Mouse (Mus musculus): ENCODE results near the gene Gm34653. TPM values are rescaled to one million over a fixed set of nuclear protein-coding genes. Genes with fewer than 3 reads are reported as not detected.
"Not testable (repeated sequence)": the region's sequence is repeated elsewhere in the genome, so short reads cannot be mapped to it uniquely, and the experiment has no call there.

The Gm34653 gene
- polyA plus RNA-seq, 1 experiment from 2014 or later, result not detected

GRCm38 (mm10) chr2:34802565-34803245 lies 30.1 kb upstream of the Gm34653 start:
- peaks cover 15% of the 10 kb centered on the region for H3K4me1 ChIP-seq
- WGBS, result under 1% methylated on average over 32 of the region's 32 CpGs
- peak; percentile 23; the same call in 1 of the 2 replicates for ATAC-seq (ENCODE audit: insufficient number of reproducible peaks, insufficient read depth, low FRiP score, low TSS enrichment)

GRCm38 (mm10) chr2:34803746-34804145 lies 29.1 kb upstream of the Gm34653 start:
- Histone ChIP-seq H3K27ac (no peak overlapping the region), H3K4me3 (0 out of 2 replicates have a peak overlapping the region, but pooled peaks have one; percentile 9), H3K9ac (no peak overlapping the region), H3K9me3 (no peaks in the 10 kb centered on the region), H3K4me1 (peaks cover 15% of the 10 kb centered on the region), H3K36me3 (peaks cover 18% of the 10 kb centered on the region), H3K27me3 (no peaks in the 10 kb centered on the region), H3K4me2 (replicated peaks) (peak overlapping the region; percentile 48)
- no peak for ATAC-seq (ENCODE audit: insufficient number of reproducible peaks, insufficient read depth, low FRiP score, low TSS enrichment)
- WGBS, result 69% methylated on average over 3 of the region's 3 CpGs

More at GRCm38 (mm10) chr2:34802565-34803245, 30.1 kb upstream of the Gm34653 start:
- Histone ChIP-seq H3K4me3 (peak overlapping the region; percentile 65), H3K9ac (peak overlapping the region; percentile 80), H3K36me3 (peaks cover 14% of the 10 kb centered on the region; the same call in 1 of the 2 replicates), H3K4me2 (replicated peaks) (peak overlapping the region; percentile 78), H3K27ac (peak overlapping the region; percentile 88)
- not testable (repeated sequence) for H3K9me3 ChIP-seq, H3K27me3 ChIP-seq

- H3K27me3 ChIP-seq, result no peaks in the 10 kb centered on the region
- H3K4me1 ChIP-seq, result peaks cover 12% of the 10 kb centered on the region
- H3K9me3 ChIP-seq, result no peaks in the 10 kb centered on the region
- H3K27ac ChIP-seq, result no peak overlapping the region
- peaks cover 21% of the 10 kb centered on the region for H3K36me3 ChIP-seq
- no peak for ATAC-seq (ENCODE audit: insufficient number of reproducible peaks, insufficient read depth, low FRiP score, low TSS enrichment)
- no peak overlapping the region for H3K4me2 ChIP-seq (replicated peaks)
- WGBS, result 94% methylated on average over 2 of the region's 2 CpGs
- no peak overlapping the region for H3K9ac ChIP-seq
- no peak overlapping the region for H3K4me3 ChIP-seq
These were observed 28.6 kb upstream of the Gm34653 start for GRCm38 (mm10) chr2:34804172-34804571.

GRCm38 (mm10) chr2:34804815-34805214 lies 28.0 kb upstream of the Gm34653 start:
- Histone ChIP-seq H3K4me3 (no peak overlapping the region), H3K36me3 (peaks cover 21% of the 10 kb centered on the region), H3K9me3 (no peaks in the 10 kb centered on the region), H3K9ac (no peak overlapping the region), H3K4me1 (peaks cover 11% of the 10 kb centered on the region), H3K27ac (no peak overlapping the region), H3K27me3 (no peaks in the 10 kb centered on the region), H3K4me2 (replicated peaks) (no peak overlapping the region)
- WGBS, result 85% methylated on average over 1 of the region's 1 CpGs
- ATAC-seq (ENCODE audit: insufficient number of reproducible peaks, insufficient read depth, low FRiP score, low TSS enrichment), result no peak

- Histone ChIP-seq H3K4me3 (no peak overlapping the region), H3K36me3 (peaks cover 22% of the 10 kb centered on the region), H3K9me3 (no peaks in the 10 kb centered on the region), H3K27ac (no peak overlapping the region), H3K4me2 (replicated peaks) (no peak overlapping the region), H3K27me3 (no peaks in the 10 kb centered on the region), H3K9ac (no peak overlapping the region), H3K4me1 (peaks cover 11% of the 10 kb centered on the region)
- no peak for ATAC-seq (ENCODE audit: insufficient number of reproducible peaks, insufficient read depth, low FRiP score, low TSS enrichment)
- WGBS, result 92% methylated on average over 10 of the region's 10 CpGs
These were observed 27.4 kb upstream of the Gm34653 start for GRCm38 (mm10) chr2:34805364-34805950.

- Histone ChIP-seq H3K4me1 (peaks cover 11% of the 10 kb centered on the region), H3K9ac (no peak overlapping the region), H3K27ac (no peak overlapping the region), H3K36me3 (peaks cover 36% of the 10 kb centered on the region), H3K9me3 (no peaks in the 10 kb centered on the region), H3K4me3 (no peak overlapping the region), H3K4me2 (replicated peaks) (no peak overlapping the region), H3K27me3 (no peaks in the 10 kb centered on the region)
- 87% methylated on average over 2 of the region's 2 CpGs for WGBS
- ATAC-seq (ENCODE audit: insufficient number of reproducible peaks, insufficient read depth, low FRiP score, low TSS enrichment), result no peak
These were observed 24.8 kb upstream of the Gm34653 start for GRCm38 (mm10) chr2:34808057-34808456.

- H3K4me2 ChIP-seq (replicated peaks), result no peak overlapping the region
- no peak for ATAC-seq (ENCODE audit: insufficient number of reproducible peaks, insufficient read depth, low FRiP score, low TSS enrichment)
- no peak overlapping the region for H3K27ac ChIP-seq
- H3K9me3 ChIP-seq, result no peaks in the 10 kb centered on the region
- peaks cover 48% of the 10 kb centered on the region for H3K36me3 ChIP-seq
- no peak overlapping the region for H3K4me3 ChIP-seq
- no peaks in the 10 kb centered on the region for H3K27me3 ChIP-seq
- no peak overlapping the region for H3K9ac ChIP-seq
- WGBS, result 85% methylated on average over 1 of the region's 1 CpGs
- no peaks in the 10 kb centered on the region for H3K4me1 ChIP-seq
These were observed 23.2 kb upstream of the Gm34653 start for GRCm38 (mm10) chr2:34809568-34809967.

GRCm38 (mm10) chr2:34810775-34811174 lies 22.0 kb upstream of the Gm34653 start:
- Histone ChIP-seq H3K4me2 (replicated peaks) (no peak overlapping the region), H3K9me3 (no peaks in the 10 kb centered on the region), H3K9ac (no peak overlapping the region), H3K27me3 (no peaks in the 10 kb centered on the region), H3K4me1 (no peaks in the 10 kb centered on the region), H3K36me3 (peaks cover 52% of the 10 kb centered on the region), H3K4me3 (no peak overlapping the region), H3K27ac (no peak overlapping the region)
- ATAC-seq (ENCODE audit: insufficient number of reproducible peaks, insufficient read depth, low FRiP score, low TSS enrichment), result no peak
- WGBS, result 94% methylated on average over 3 of the region's 3 CpGs

- H3K36me3 ChIP-seq, result peaks cover 47% of the 10 kb centered on the region
- H3K27me3 ChIP-seq, result no peaks in the 10 kb centered on the region
- H3K4me3 ChIP-seq, result no peak overlapping the region
- no peaks in the 10 kb centered on the region for H3K9me3 ChIP-seq
- H3K4me1 ChIP-seq, result no peaks in the 10 kb centered on the region
- H3K9ac ChIP-seq, result no peak overlapping the region
- no peak for ATAC-seq (ENCODE audit: insufficient number of reproducible peaks, insufficient read depth, low FRiP score, low TSS enrichment)
- 88% methylated on average over 7 of the region's 7 CpGs for WGBS
- H3K27ac ChIP-seq, result no peak overlapping the region
- H3K4me2 ChIP-seq (replicated peaks), result no peak overlapping the region
These were observed 20.1 kb upstream of the Gm34653 start for GRCm38 (mm10) chr2:34812706-34813105.

GRCm38 (mm10) chr2:34815893-34816292 lies 16.9 kb upstream of the Gm34653 start:
- 96% methylated on average over 2 of the region's 2 CpGs for WGBS
- peaks cover 51% of the 10 kb centered on the region for H3K36me3 ChIP-seq
- not testable (repeated sequence) for H3K4me2 ChIP-seq (replicated peaks); H3K4me3 ChIP-seq; ATAC-seq (ENCODE audit: insufficient number of reproducible peaks, insufficient read depth, low FRiP score, low TSS enrichment); H3K27ac ChIP-seq; H3K9me3 ChIP-seq; H3K4me1 ChIP-seq; H3K9ac ChIP-seq; H3K27me3 ChIP-seq

- no peak for ATAC-seq (ENCODE audit: insufficient number of reproducible peaks, insufficient read depth, low FRiP score, low TSS enrichment)
- H3K27me3 ChIP-seq, result no peaks in the 10 kb centered on the region
- WGBS, result 95% methylated on average over 2 of the region's 2 CpGs
- H3K4me3 ChIP-seq, result no peak overlapping the region
- peaks cover 43% of the 10 kb centered on the region for H3K36me3 ChIP-seq
- H3K4me2 ChIP-seq (replicated peaks), result no peak overlapping the region
- no peak overlapping the region for H3K27ac ChIP-seq
- no peaks in the 10 kb centered on the region for H3K4me1 ChIP-seq
- H3K9ac ChIP-seq, result no peak overlapping the region
- no peaks in the 10 kb centered on the region for H3K9me3 ChIP-seq
These were observed 14.3 kb upstream of the Gm34653 start for GRCm38 (mm10) chr2:34818492-34818891.

- Histone ChIP-seq H3K36me3 (peaks cover 4% of the 10 kb centered on the region; the same call in 1 of the 2 replicates), H3K4me2 (replicated peaks) (peak within 1 kb of the TSS; percentile 73), H3K4me1 (peaks cover 11% of the 10 kb centered on the region; the same call in 1 of the 2 replicates), H3K9ac (peak within 1 kb of the TSS; percentile 90), H3K4me3 (peak within 1 kb of the TSS; percentile 98), H3K9me3 (no peaks in the 10 kb centered on the region), H3K27me3 (no peaks in the 10 kb centered on the region), H3K27ac (peak within 1 kb of the TSS; percentile 77)
- WGBS, result under 1% methylated on average over 57 of the region's 57 CpGs
- ATAC-seq (ENCODE audit: insufficient number of reproducible peaks, insufficient read depth, low FRiP score, low TSS enrichment), result peak; percentile 95
These were observed 6.9 kb upstream of the Gm34653 start, which contains the start of gene Fbxw2 for GRCm38 (mm10) chr2:34825827-34826459. Gene Fbxw2 (minus strand): TSS chr2:34826311.

Measured in embryonic facial prominence, embryonic 12.5 days (tissue).